Mouse (Mus musculus): ENCODE measurements around the gene Slc22a17. TPM values are rescaled to one million over a fixed set of nuclear protein-coding genes. Genes with fewer than 3 reads are reported as not detected.

The Slc22a17 gene
- polyA plus RNA-seq, 1 experiment from 2014 or later = not detected

GRCm38 (mm10) chr14:54894296-54895151, 18.4 kb downstream of the Slc22a17 start:
- Histone ChIP-seq H3K79me2 (ENCODE audit: inconsistent target) (peaks cover 25% of the 10 kb centered on the region), H3K36me3 (ENCODE audit: inconsistent target) (peaks cover 26% of the 10 kb centered on the region), H3K4me3 (ENCODE audit: inconsistent target) (peak overlapping the region; percentile 77), H3K27ac (peak overlapping the region; percentile 14)
- WGBS (ENCODE audit: missing documents) = under 1% methylated on average over 52 of the region's 54 CpGs

GRCm38 (mm10) chr14:54893651-54894181, 19.2 kb downstream of the Slc22a17 start:
- Histone ChIP-seq H3K27ac (peak overlapping the region; percentile 55), H3K36me3 (ENCODE audit: inconsistent target) (peaks cover 26% of the 10 kb centered on the region), H3K79me2 (ENCODE audit: inconsistent target) (peaks cover 25% of the 10 kb centered on the region), H3K4me3 (ENCODE audit: inconsistent target) (peak overlapping the region; percentile 64)
- 2% methylated on average over 38 of the region's 38 CpGs for WGBS (ENCODE audit: missing documents)

GRCm38 (mm10) chr14:54892200-54892599, 20.7 kb downstream of the Slc22a17 start, which contains the start of gene Pabpn1:
Gene Pabpn1, plus strand, starts transcription at chr14:54892500.
- 97% methylated on average over 3 of the region's 3 CpGs for WGBS (ENCODE audit: missing documents)
- H3K4me3 ChIP-seq (ENCODE audit: inconsistent target) = peak within 1 kb of the TSS; percentile 64

GRCm38 (mm10) chr14:54885309-54885708, 27.6 kb downstream of the Slc22a17 start:
- H3K79me2 ChIP-seq (ENCODE audit: inconsistent target) = peaks cover 27% of the 10 kb centered on the region
- no peaks in the 10 kb centered on the region; the same call in 1 of the 2 replicates for H3K36me3 ChIP-seq (ENCODE audit: inconsistent target)
- 91% methylated on average over 11 of the region's 11 CpGs for WGBS (ENCODE audit: missing documents)
- no peak overlapping the region for H3K27ac ChIP-seq
- no peak overlapping the region for H3K4me3 ChIP-seq (ENCODE audit: inconsistent target)

More at GRCm38 (mm10) chr14:54892200-54892599, 20.7 kb downstream of the Slc22a17 start, which contains the start of gene Pabpn1:
- H3K36me3 ChIP-seq (ENCODE audit: inconsistent target) = peaks cover 11% of the 10 kb centered on the region
- H3K27ac ChIP-seq = peak within 1 kb of the TSS; percentile 55
- H3K79me2 ChIP-seq (ENCODE audit: inconsistent target) = peaks cover 25% of the 10 kb centered on the region

GRCm38 (mm10) chr14:54884022-54884712, 28.8 kb downstream of the Slc22a17 start:
- H3K79me2 ChIP-seq (ENCODE audit: inconsistent target) = peaks cover 27% of the 10 kb centered on the region
- peak overlapping the region; percentile 73 for H3K27ac ChIP-seq
- WGBS (ENCODE audit: missing documents) = 75% methylated on average over 20 of the region's 21 CpGs
- peak overlapping the region; percentile 99 for H3K4me3 ChIP-seq (ENCODE audit: inconsistent target)
- H3K36me3 ChIP-seq (ENCODE audit: inconsistent target) = no peaks in the 10 kb centered on the region; the same call in 1 of the 2 replicates

- Histone ChIP-seq H3K4me3 (ENCODE audit: inconsistent target) (peak within 1 kb of the TSS; percentile 99), H3K79me2 (ENCODE audit: inconsistent target) (peaks cover 27% of the 10 kb centered on the region), H3K27ac (peak within 1 kb of the TSS; percentile 73), H3K36me3 (ENCODE audit: inconsistent target) (no peaks in the 10 kb centered on the region; the same call in 1 of the 2 replicates)
- WGBS (ENCODE audit: missing documents) = 3% methylated on average over 23 of the region's 27 CpGs
Observed at GRCm38 (mm10) chr14:54883154-54884021, 29.5 kb downstream of the Slc22a17 start, which contains the start of the genes Bcl2l2 and Gm20521. Gene Bcl2l2, plus strand, starts transcription at chr14:54883377. Gene Gm20521, plus strand, starts transcription at chr14:54883441.

GRCm38 (mm10) chr14:54877048-54877715, 35.8 kb downstream of the Slc22a17 start, which contains the start of gene Ppp1r3e:
Gene Ppp1r3e, minus strand, starts transcription at chr14:54877550.
- Histone ChIP-seq H3K27ac (no peak within 1 kb of the TSS), H3K79me2 (ENCODE audit: inconsistent target) (no peaks in the 10 kb centered on the region), H3K36me3 (ENCODE audit: inconsistent target) (no peaks in the 10 kb centered on the region), H3K4me3 (ENCODE audit: inconsistent target) (peak within 1 kb of the TSS; percentile 60)
- WGBS (ENCODE audit: missing documents) = 1% methylated on average over 35 of the region's 61 CpGs

- Histone ChIP-seq H3K27ac (no peak overlapping the region), H3K4me3 (ENCODE audit: inconsistent target) (peak overlapping the region; percentile 60; the same call in 1 of the 2 replicates), H3K79me2 (ENCODE audit: inconsistent target) (no peaks in the 10 kb centered on the region), H3K36me3 (ENCODE audit: inconsistent target) (no peaks in the 10 kb centered on the region)
- under 1% methylated on average over 61 of the region's 72 CpGs for WGBS (ENCODE audit: missing documents)
Observed at GRCm38 (mm10) chr14:54876539-54877047, 36.3 kb downstream of the Slc22a17 start.

- no peaks in the 10 kb centered on the region for H3K79me2 ChIP-seq (ENCODE audit: inconsistent target)
- peak overlapping the region; percentile 24 for H3K27ac ChIP-seq
- H3K36me3 ChIP-seq (ENCODE audit: inconsistent target) = no peaks in the 10 kb centered on the region
- peak overlapping the region; percentile 60 for H3K4me3 ChIP-seq (ENCODE audit: inconsistent target)
- WGBS (ENCODE audit: missing documents) = 5% methylated on average over 36 of the region's 36 CpGs
Observed at GRCm38 (mm10) chr14:54875844-54876538, 36.9 kb downstream of the Slc22a17 start.

- Histone ChIP-seq H3K4me3 (ENCODE audit: inconsistent target) (no peak overlapping the region), H3K27ac (no peak overlapping the region), H3K79me2 (ENCODE audit: inconsistent target) (no peaks in the 10 kb centered on the region), H3K36me3 (ENCODE audit: inconsistent target) (no peaks in the 10 kb centered on the region)
- 94% methylated on average over 3 of the region's 3 CpGs for WGBS (ENCODE audit: missing documents)
Observed at GRCm38 (mm10) chr14:54874165-54874564, 38.8 kb downstream of the Slc22a17 start.

GRCm38 (mm10) chr14:54870861-54871260, 42.1 kb downstream of the Slc22a17 start, which contains the start of gene Homez:
Gene Homez, minus strand, starts transcription at chr14:54870961.
- 91% methylated on average over 5 of the region's 5 CpGs for WGBS (ENCODE audit: missing documents)
- H3K79me2 ChIP-seq (ENCODE audit: inconsistent target) = no peaks in the 10 kb centered on the region
- H3K4me3 ChIP-seq (ENCODE audit: inconsistent target) = no peak within 1 kb of the TSS
- H3K36me3 ChIP-seq (ENCODE audit: inconsistent target) = no peaks in the 10 kb centered on the region
- no peak within 1 kb of the TSS for H3K27ac ChIP-seq

- Histone ChIP-seq H3K36me3 (ENCODE audit: inconsistent target) (no peaks in the 10 kb centered on the region), H3K4me3 (ENCODE audit: inconsistent target) (no peak overlapping the region), H3K27ac (no peak overlapping the region), H3K79me2 (ENCODE audit: inconsistent target) (no peaks in the 10 kb centered on the region)
- WGBS (ENCODE audit: missing documents) = 39% methylated on average over 3 of the region's 4 CpGs
Observed at GRCm38 (mm10) chr14:54868026-54868425, 44.9 kb downstream of the Slc22a17 start.
